Mouse (Mus musculus): ENCODE data around the gene Ube2d3. TPM values are rescaled to one million over a fixed set of nuclear protein-coding genes. Genes with fewer than 3 reads are reported as not detected.
A peak's percentile ranks its signal among the peaks of the same experiment; 100 is the strongest.
"Not testable (repeated sequence)": the region's sequence is repeated elsewhere in the genome, so short reads cannot be mapped to it uniquely, and the experiment has no call there.

Ube2d3 gene
- polyA plus RNA-seq, 1 experiment = 259 TPM

DNA sequence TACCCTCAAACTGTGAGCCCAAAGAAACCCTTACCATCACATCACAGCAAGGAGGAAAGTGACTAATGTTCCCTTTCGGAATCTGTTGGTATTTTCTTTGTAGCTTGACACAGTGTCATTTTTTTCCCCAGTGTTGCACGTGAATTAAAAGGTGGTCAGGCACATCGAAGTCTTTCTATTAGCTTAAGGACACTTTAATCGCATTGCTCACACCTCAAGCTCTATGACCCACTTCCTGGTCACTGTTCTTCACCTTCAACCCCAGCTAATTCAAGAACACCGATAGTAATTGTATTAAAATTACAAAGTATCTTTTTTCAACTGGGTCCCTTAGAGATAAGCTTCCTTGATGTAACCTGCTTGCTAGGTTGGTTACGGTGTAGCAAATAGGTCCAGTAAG lies 42.8 kb downstream of the Ube2d3 start:
- no peaks in the 10 kb centered on the region for H3K36me3 ChIP-seq (ENCODE audit: control insufficient read depth, insufficient read depth, low read length)
- no peak overlapping the region for H3K4me3 ChIP-seq (ENCODE audit: low read depth, low read length)
- H3K27me3 ChIP-seq (ENCODE audit: control insufficient read depth, insufficient read depth, low read length) = no peaks in the 10 kb centered on the region
- no peak overlapping the region for H3K27ac ChIP-seq (ENCODE audit: insufficient read depth, low read depth, low read length)
- TF ChIP-seq POLR2A (IDR thresholded peaks at IDR 0.05; ENCODE audit: low read depth, low read length) = no peak
- no peak for TF ChIP-seq CTCF (IDR thresholded peaks at IDR 0.05; ENCODE audit: extremely low read depth, insufficient read length, insufficient replicate concordance, low read depth, low read length)
- 65% methylated on average over 6 of the region's 6 CpGs for WGBS
- H3K4me1 ChIP-seq (ENCODE audit: control insufficient read depth, insufficient read depth, insufficient read length, low read length) = peaks cover 3% of the 10 kb centered on the region; the same call in 1 of the 2 replicates

DNA sequence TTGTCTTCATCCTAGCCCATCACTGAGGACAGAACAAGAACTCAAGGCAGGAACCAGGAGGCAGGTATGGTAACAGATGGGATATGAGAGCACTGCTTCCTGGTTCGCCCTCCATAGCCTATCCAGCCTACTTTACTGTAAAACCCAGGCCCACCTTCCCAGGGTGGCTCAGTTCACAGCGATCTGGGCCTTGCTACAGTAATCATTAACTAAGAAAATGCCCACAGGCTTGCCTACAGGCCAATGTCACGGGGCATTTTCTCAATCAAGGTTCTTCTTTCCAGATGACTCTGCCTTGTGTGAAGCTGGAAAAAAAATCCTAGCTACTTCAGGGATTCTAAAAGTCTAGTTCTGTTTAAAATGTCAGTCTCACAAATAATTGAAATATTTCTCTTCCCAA lies 43.7 kb downstream of the Ube2d3 start:
- Histone ChIP-seq H3K27me3 (ENCODE audit: control insufficient read depth, insufficient read depth, low read length) (no peaks in the 10 kb centered on the region), H3K27ac (ENCODE audit: insufficient read depth, low read depth, low read length) (no peak overlapping the region), H3K4me1 (ENCODE audit: control insufficient read depth, insufficient read depth, insufficient read length, low read length) (peaks cover 3% of the 10 kb centered on the region; the same call in 1 of the 2 replicates), H3K36me3 (ENCODE audit: control insufficient read depth, insufficient read depth, low read length) (no peaks in the 10 kb centered on the region), H3K4me3 (ENCODE audit: low read depth, low read length) (no peak overlapping the region)
- TF ChIP-seq POLR2A (IDR thresholded peaks at IDR 0.05; ENCODE audit: low read depth, low read length) = no peak
- 67% methylated on average over 3 of the region's 3 CpGs for WGBS

DNA sequence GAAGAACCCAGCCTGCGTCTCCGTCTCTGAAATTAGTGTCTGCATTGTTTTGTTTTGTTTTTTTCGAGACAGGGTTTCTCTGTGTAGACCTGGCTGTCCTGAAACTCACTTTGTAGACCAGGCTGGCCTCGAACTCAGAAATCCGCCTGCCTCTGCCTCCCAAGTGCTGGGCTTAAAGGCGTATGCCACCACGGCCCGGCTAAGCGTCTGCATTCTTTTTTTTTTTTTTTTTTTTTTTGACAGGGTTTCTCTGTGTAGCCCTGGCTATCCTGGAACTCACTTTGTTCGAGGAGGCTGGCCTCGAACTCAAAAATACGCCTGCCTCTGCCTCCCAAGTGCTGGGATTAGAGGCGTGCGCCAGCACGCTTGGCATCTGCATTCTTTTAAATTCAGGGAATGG lies 46.7 kb downstream of the Ube2d3 start:
- not testable (repeated sequence) for H3K4me1 ChIP-seq (ENCODE audit: control insufficient read depth, insufficient read depth, insufficient read length, low read length); H3K27ac ChIP-seq (ENCODE audit: insufficient read depth, low read depth, low read length); H3K36me3 ChIP-seq (ENCODE audit: control insufficient read depth, insufficient read depth, low read length); H3K27me3 ChIP-seq (ENCODE audit: control insufficient read depth, insufficient read depth, low read length); H3K4me3 ChIP-seq (ENCODE audit: low read depth, low read length)
- 85% methylated on average over 15 of the region's 15 CpGs for WGBS

DNA sequence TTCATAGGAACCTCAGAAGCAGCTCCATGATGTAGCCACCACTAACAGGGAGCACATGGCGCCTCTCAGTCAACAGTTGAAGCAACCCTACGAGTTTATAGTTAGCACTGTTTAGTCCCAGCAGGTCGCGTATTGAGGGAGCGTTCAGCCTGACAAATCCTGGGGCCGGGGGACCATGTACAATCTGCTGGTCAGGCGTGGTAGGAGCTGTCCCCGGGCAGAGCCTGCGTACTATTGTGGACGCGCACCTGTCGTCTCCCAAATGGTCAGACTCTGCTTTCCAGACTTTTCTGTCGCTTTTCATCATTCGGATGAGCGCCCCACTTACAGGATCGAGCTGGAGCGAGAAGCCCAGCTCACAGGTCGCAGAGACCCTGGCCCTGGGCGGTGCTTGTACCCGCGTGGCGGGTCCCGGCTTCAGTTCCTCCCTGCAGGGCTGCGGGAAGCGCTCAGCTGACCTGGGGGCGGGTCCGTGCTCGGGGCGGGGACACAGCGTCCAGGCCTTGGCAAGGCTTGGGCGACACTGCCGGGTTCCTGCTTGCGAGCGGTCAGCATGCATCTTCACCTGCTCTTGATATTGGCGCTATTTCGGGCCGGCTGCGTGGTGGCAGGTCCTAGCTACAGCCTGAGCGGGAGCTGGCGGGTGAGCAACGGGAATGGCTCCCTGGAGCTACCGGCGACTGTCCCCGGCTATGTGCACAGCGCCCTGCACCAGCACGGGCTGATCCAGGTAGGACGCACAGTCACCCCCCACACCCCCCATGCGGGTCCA lies 47.4 kb downstream of the Ube2d3 start, which contains the start of gene Manba:
TSS of gene Manba (plus strand) at position 484 of the 772 bp plus-strand sequence.
- H3K4me3 ChIP-seq (ENCODE audit: low read depth, low read length) = peak within 1 kb of the TSS; percentile 93
- WGBS = under 1% methylated on average over 48 of the region's 48 CpGs
- H3K4me1 ChIP-seq (ENCODE audit: control insufficient read depth, insufficient read depth, insufficient read length, low read length) = peaks cover 4% of the 10 kb centered on the region; the same call in 1 of the 2 replicates
- H3K27ac ChIP-seq (ENCODE audit: insufficient read depth, low read depth, low read length) = peak within 1 kb of the TSS; percentile 17
- TF ChIP-seq POLR2A (IDR thresholded peaks at IDR 0.05; ENCODE audit: low read depth, low read length) (peak; percentile 44; the same call in 1 of the 2 replicates), CTCF (IDR thresholded peaks at IDR 0.05; ENCODE audit: extremely low read depth, insufficient read length, insufficient replicate concordance, low read depth, low read length) (no peak)
- H3K27me3 ChIP-seq (ENCODE audit: control insufficient read depth, insufficient read depth, low read length) = no peaks in the 10 kb centered on the region
- no peaks in the 10 kb centered on the region for H3K36me3 ChIP-seq (ENCODE audit: control insufficient read depth, insufficient read depth, low read length)

DNA sequence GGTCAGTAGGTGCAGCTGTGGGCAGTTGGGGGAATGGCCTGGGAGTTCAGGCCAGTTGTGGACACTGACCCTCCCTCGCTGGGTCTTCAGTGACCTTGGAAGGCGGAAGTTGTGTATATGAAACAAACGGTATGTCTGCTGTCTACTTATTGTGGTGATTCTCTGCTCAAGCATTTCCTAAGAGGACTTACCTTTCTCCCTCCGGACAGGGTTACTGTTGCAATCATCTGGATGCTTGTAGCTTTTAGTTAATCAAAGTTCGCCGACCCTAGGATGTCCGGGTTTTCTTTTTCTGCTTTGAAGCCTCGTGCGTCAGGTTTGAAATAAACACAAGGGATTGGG lies 47.9 kb downstream of the Ube2d3 start:
- Histone ChIP-seq H3K4me1 (ENCODE audit: control insufficient read depth, insufficient read depth, insufficient read length, low read length) (peaks cover 8% of the 10 kb centered on the region; the same call in 1 of the 2 replicates), H3K4me3 (ENCODE audit: low read depth, low read length) (peak overlapping the region; percentile 93), H3K27ac (ENCODE audit: insufficient read depth, low read depth, low read length) (peak overlapping the region; percentile 17), H3K27me3 (ENCODE audit: control insufficient read depth, insufficient read depth, low read length) (no peaks in the 10 kb centered on the region), H3K36me3 (ENCODE audit: control insufficient read depth, insufficient read depth, low read length) (no peaks in the 10 kb centered on the region)
- 1% methylated on average over 9 of the region's 9 CpGs for whole genome bisulfite sequencing
- no peak for TF ChIP-seq POLR2A (IDR thresholded peaks at IDR 0.05; ENCODE audit: low read depth, low read length)
- TF ChIP-seq CTCF (IDR thresholded peaks at IDR 0.05; ENCODE audit: extremely low read depth, insufficient read length, insufficient replicate concordance, low read depth, low read length) = no peak

DNA sequence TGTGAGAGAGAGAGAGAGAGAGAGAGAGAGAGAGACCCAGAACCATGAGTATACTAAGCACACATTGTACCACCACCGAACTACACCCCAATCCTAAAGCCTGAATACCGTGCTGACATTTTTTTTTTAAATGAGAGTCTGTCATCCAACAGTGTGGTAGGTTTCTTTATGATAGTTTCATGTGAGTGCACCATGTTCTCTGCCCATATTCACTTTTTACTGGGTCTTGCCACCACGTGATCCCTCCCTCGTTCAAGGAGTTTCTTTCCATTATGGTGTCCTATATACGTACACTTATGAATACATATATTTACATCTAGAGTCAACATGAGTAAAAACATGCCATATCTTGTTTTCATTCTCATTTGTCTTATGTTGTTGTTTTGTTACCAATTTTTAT lies 48.4 kb downstream of the Ube2d3 start:
- H3K4me1 ChIP-seq (ENCODE audit: control insufficient read depth, insufficient read depth, insufficient read length, low read length) = peaks cover 10% of the 10 kb centered on the region; the same call in 1 of the 2 replicates
- H3K4me3 ChIP-seq (ENCODE audit: low read depth, low read length) = no peak overlapping the region

DNA sequence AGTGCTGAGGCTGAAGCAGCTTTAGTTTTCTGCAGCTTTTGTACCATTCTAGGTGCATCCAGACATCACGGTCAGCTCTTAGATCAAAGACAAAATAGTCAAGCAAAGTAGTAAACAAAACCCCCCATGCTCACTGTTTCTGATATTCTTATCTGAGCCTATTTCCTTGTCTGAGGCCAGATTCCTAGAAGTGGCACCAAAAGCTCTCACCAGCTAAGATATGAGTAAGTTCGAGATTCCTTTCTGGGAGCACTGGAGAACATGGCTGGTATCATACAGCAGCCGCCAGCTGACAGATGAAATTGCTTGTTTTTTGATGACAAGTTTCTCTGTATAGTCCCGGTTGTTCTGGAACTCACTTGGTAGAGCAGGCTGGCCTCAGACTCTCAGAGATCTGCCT lies 49.9 kb downstream of the Ube2d3 start:
- Histone ChIP-seq H3K4me3 (ENCODE audit: low read depth, low read length) (no peak overlapping the region), H3K4me1 (ENCODE audit: control insufficient read depth, insufficient read depth, insufficient read length, low read length) (peaks cover 10% of the 10 kb centered on the region; the same call in 1 of the 2 replicates), H3K27me3 (ENCODE audit: control insufficient read depth, insufficient read depth, low read length) (no peaks in the 10 kb centered on the region), H3K27ac (ENCODE audit: insufficient read depth, low read depth, low read length) (no peak overlapping the region), H3K36me3 (ENCODE audit: control insufficient read depth, insufficient read depth, low read length) (no peaks in the 10 kb centered on the region)
- no peak for TF ChIP-seq CTCF (IDR thresholded peaks at IDR 0.05; ENCODE audit: extremely low read depth, insufficient read length, insufficient replicate concordance, low read depth, low read length)
- no peak for TF ChIP-seq POLR2A (IDR thresholded peaks at IDR 0.05; ENCODE audit: low read depth, low read length)
- WGBS = 86% methylated on average over 4 of the region's 4 CpGs

More for the DNA sequence above, 48.4 kb downstream of the Ube2d3 start:
- no peaks in the 10 kb centered on the region for H3K27me3 ChIP-seq (ENCODE audit: control insufficient read depth, insufficient read depth, low read length)
- TF ChIP-seq POLR2A (IDR thresholded peaks at IDR 0.05; ENCODE audit: low read depth, low read length) (no peak), CTCF (IDR thresholded peaks at IDR 0.05; ENCODE audit: extremely low read depth, insufficient read length, insufficient replicate concordance, low read depth, low read length) (no peak)
- H3K27ac ChIP-seq (ENCODE audit: insufficient read depth, low read depth, low read length) = no peak overlapping the region
- H3K36me3 ChIP-seq (ENCODE audit: control insufficient read depth, insufficient read depth, low read length) = no peaks in the 10 kb centered on the region
- 44% methylated on average over 5 of the region's 5 CpGs for WGBS

Measured in small intestine, adult 2 months (tissue).